In genomic region chr13:47183033-47183730, GRCm38 (mm10) we compare ENCODE assay signal across 22 mouse cellular contexts.
DNase-seq lines count a peak whose midpoint lies in the region; ATAC-seq and TF ChIP-seq lines count a peak whose summit lies in the region.
"Had no signal": no experiment of that assay in that cellular context is flagged by ENCODE, and none has a peak within 500 bp of the region (broad histone marks: within the 10 kb centered on the region; RNA-seq: fewer than 3 reads in every experiment).

No protein-coding gene starts in this region.

- intact Hi-C loops in heart, adult 2 months (cut with DNase I): no loop called here
- intact Hi-C loops in heart, postnatal 14 days (cut with DNase I): no loop called here

- no peaks in the 10 kb centered on the region for H3K79me2 ChIP-seq in heart, adult 2 months (replicated peaks; ENCODE audit: control insufficient read depth, insufficient read depth, low read length)

- no peak for TF ChIP-seq CTCF in heart, adult 2 months (IDR thresholded peaks at IDR 0.05)
- TF ChIP-seq CTCF in heart, postnatal 0 days (IDR thresholded peaks at IDR 0.05; ENCODE audit: low read depth): no peak

- H3K4me2 ChIP-seq in heart, postnatal 0 days (ENCODE audit: low read depth, low read length): no peak overlapping the region
- H3K4me2 ChIP-seq in hindbrain, embryonic 12.5 days (replicated peaks): no peak overlapping the region
- H3K4me2 ChIP-seq: embryonic facial prominence, embryonic 12.5 days; limb, embryonic 12.5 days; midbrain, embryonic 13.5 days had no signal

- H3K4me1 ChIP-seq in heart, adult 2 months (ENCODE audit: control insufficient read depth, insufficient read depth, low read length): peaks cover 4% of the 10 kb centered on the region
- H3K4me1 ChIP-seq in heart, postnatal 0 days (ENCODE audit: control insufficient read depth, insufficient read depth): peaks cover 13% of the 10 kb centered on the region
- H3K4me1 ChIP-seq in hindbrain, embryonic 12.5 days: no peaks in the 10 kb centered on the region
- H3K4me1 ChIP-seq: embryonic facial prominence, embryonic 12.5 days; limb, embryonic 12.5 days; midbrain, embryonic 13.5 days had no signal

- H3K4me3 ChIP-seq in heart, adult 2 months: no peak overlapping the region
- H3K4me3 ChIP-seq in heart, postnatal 0 days (ENCODE audit: low read depth, low read length): no peak overlapping the region
- H3K4me3 ChIP-seq in hindbrain, embryonic 12.5 days: no peak overlapping the region
- H3K4me3 ChIP-seq: embryonic facial prominence, embryonic 12.5 days; limb, embryonic 12.5 days; midbrain, embryonic 13.5 days had no signal

- H3K36me3 ChIP-seq in heart, adult 2 months (ENCODE audit: control insufficient read depth, insufficient read depth, low read length): no peaks in the 10 kb centered on the region
- no peaks in the 10 kb centered on the region for H3K36me3 ChIP-seq in heart, postnatal 0 days (replicated peaks; ENCODE audit: control insufficient read depth, insufficient read depth, low read length)
- H3K36me3 ChIP-seq in hindbrain, embryonic 12.5 days: no peaks in the 10 kb centered on the region
- H3K36me3 ChIP-seq: embryonic facial prominence, embryonic 12.5 days; limb, embryonic 12.5 days; midbrain, embryonic 13.5 days had no signal

- H3K27me3 ChIP-seq in heart, adult 2 months (ENCODE audit: control insufficient read depth, insufficient read depth, low read length): no peaks in the 10 kb centered on the region
- no peaks in the 10 kb centered on the region for H3K27me3 ChIP-seq in heart, postnatal 0 days (ENCODE audit: control insufficient read depth, insufficient read depth, low read length)
- no peaks in the 10 kb centered on the region for H3K27me3 ChIP-seq in hindbrain, embryonic 12.5 days
- H3K27me3 ChIP-seq: embryonic facial prominence, embryonic 12.5 days; limb, embryonic 12.5 days; midbrain, embryonic 13.5 days had no signal

- WGBS in heart, adult 2 months: 78% methylated on average over 9 of the region's 9 CpGs
- 83% methylated on average over 9 of the region's 9 CpGs for WGBS in heart, postnatal 0 days
- 89% methylated on average over 9 of the region's 9 CpGs for WGBS in hindbrain, embryonic 12.5 days

- no peak for DNase-seq in heart, adult 2 months
- no peak for DNase-seq in heart, adult 8-10 months (ENCODE audit: low spot score)
- DNase-seq in heart, postnatal 0 days (ENCODE audit: low spot score): no peak
- no peak for DNase-seq in heart, postnatal 14 days
- DNase-seq in 416B (ENCODE audit: low read depth): peak; percentile 9
- DNase-seq: adrenal gland, postnatal 14 days; cerebellum, adult 11-12 months; cerebellum, adult 9-11 months; embryo, embryonic 11 days; kidney, adult 9 months; kidney, postnatal 14 days; layer of hippocampus, adult 9-11 months; lung, postnatal 36 days; thymus, postnatal 4 days had no signal

- peak overlapping the region; percentile 60; the same call in 1 of the 2 replicates for H3K27ac ChIP-seq in heart, adult 2 months
- H3K27ac ChIP-seq in heart, postnatal 0 days (ENCODE audit: low read depth): peak overlapping the region; percentile 65
- no peak overlapping the region for H3K27ac ChIP-seq in hindbrain, embryonic 12.5 days
- H3K27ac ChIP-seq: embryonic facial prominence, embryonic 12.5 days; limb, embryonic 12.5 days; liver, embryonic 14.5 days; midbrain, embryonic 13.5 days had no signal

- no peak for ATAC-seq in heart, postnatal 0 days (ENCODE audit: insufficient read depth, low read depth)
- peak; percentile 60 for ATAC-seq in megakaryocyte, adult 5-6 weeks (ENCODE audit: poor library complexity, severe bottlenecking)
- no peak for ATAC-seq in hindbrain, embryonic 12.5 days (ENCODE audit: low FRiP score)
- ATAC-seq: forebrain, embryonic 14.5 days; intestine, postnatal 0 days; midbrain, embryonic 13.5 days had no signal

- TF ChIP-seq EP300 in heart, adult 2 months (IDR thresholded peaks at IDR 0.05; ENCODE audit: insufficient read depth, low read depth, low read length): no peak
- TF ChIP-seq EP300 in heart, postnatal 0 days (IDR thresholded peaks at IDR 0.05; ENCODE audit: low read depth): no peak

- H3K9me3 ChIP-seq in heart, postnatal 0 days (replicated peaks; ENCODE audit: control insufficient read depth, low read length): no peaks in the 10 kb centered on the region
- no peaks in the 10 kb centered on the region for H3K9me3 ChIP-seq in hindbrain, embryonic 12.5 days (replicated peaks)
- H3K9me3 ChIP-seq: embryonic facial prominence, embryonic 12.5 days; limb, embryonic 12.5 days; midbrain, embryonic 13.5 days had no signal

- no peak overlapping the region; the same call in 1 of the 2 replicates for H3K9ac ChIP-seq in heart, adult 2 months (ENCODE audit: low read depth, low read length)
- H3K9ac ChIP-seq in heart, postnatal 0 days (replicated peaks; ENCODE audit: low read depth, low read length): no peak overlapping the region
- H3K9ac ChIP-seq in hindbrain, embryonic 12.5 days: no peak overlapping the region
- H3K9ac ChIP-seq: embryonic facial prominence, embryonic 12.5 days; limb, embryonic 12.5 days; liver, embryonic 14.5 days; midbrain, embryonic 13.5 days had no signal

- TF ChIP-seq POLR2A in heart, adult 2 months (IDR thresholded peaks at IDR 0.05; ENCODE audit: insufficient read depth, low read depth, low read length): no peak
